Comparison of ENCODE assay signal across 16 mouse cellular contexts in the genomic region with DNA sequence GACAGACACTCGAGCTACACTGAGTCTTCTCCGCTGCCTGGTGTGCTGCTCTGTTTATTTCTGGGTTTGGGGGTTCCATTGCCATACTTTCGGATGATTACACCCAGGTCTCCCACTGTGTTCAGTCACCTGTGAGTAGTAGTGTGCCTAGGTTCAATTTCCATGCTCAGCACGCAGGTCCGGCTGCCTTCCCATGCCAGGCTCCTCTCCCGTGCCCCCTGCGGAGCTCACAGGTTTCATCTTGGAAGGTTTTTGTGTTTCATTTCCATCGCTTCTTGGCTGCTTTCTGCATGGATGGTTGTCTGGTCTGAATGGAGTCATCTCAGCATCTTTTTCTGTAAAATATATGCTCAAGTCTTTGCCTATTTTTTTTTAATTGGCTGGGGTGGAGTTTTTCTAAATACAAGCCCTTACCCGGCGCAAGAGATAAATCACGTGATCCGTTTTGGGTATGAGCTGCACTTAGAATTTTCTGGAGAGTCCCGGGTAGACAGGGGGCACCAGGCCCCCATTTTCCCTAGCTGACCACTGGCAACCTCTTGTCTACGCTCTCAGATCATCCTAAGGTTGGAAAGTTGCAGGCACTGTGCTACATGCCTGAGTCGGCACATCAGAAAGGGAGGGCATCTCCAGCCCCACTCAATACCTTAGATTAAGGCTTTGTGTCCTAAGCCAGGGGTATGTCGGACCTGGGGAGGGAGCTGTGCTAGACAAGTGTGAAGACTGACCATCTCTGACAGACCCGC. TPM values are rescaled to one million over a fixed set of nuclear protein-coding genes. Genes with fewer than 3 reads are reported as not detected.
DNase-seq lines count a peak whose midpoint lies in the region.
"Had no signal": no experiment of that assay in that cellular context is flagged by ENCODE, and none has a peak within 500 bp of the region (broad histone marks: within the 10 kb centered on the region; RNA-seq: fewer than 3 reads in every experiment).

No protein-coding gene starts in this region.

- intact Hi-C loops in left cerebral cortex, postnatal 4 days (cut with DNase I), result no loop called here
- intact Hi-C loops in left cerebral cortex, postnatal 25 days (cut with DNase I), result no loop called here

- DNase-seq in left cerebral cortex, postnatal 4 days, result peak; percentile 43
- no peak for DNase-seq in left cerebral cortex, postnatal 25 days (ENCODE audit: low spot score in 2 of 2)
- DNase-seq in cerebellum, adult 18-20 months, result peak; percentile 95 to 97
- DNase-seq in cerebellum, adult 9-11 months, result peak; percentile 99
- peak; percentile 96 to 97 for DNase-seq in cerebellum, postnatal 36 days
- no peak for DNase-seq in right cerebral cortex, postnatal 10 days (ENCODE audit: low spot score in 2 of 2)
- no peak for DNase-seq in layer of hippocampus, adult 11-12 months (ENCODE audit: low spot score)
- no peak for DNase-seq in natural killer cell, adult 2 months (ENCODE audit: low spot score in 2 of 2)
- DNase-seq: adrenal gland, postnatal 14 days; gastrocnemius, adult 2 months; gastrocnemius, postnatal 25 days had no signal

RNA-seq across cellular contexts. Expression of gene Zdhhc25, which starts 4.7 kb away (rescaled TPM):
- total RNA-seq in left cerebral cortex, postnatal 4 days (2021), result not detected
- not detected for total RNA-seq in left cerebral cortex, postnatal 25 days (2021)
- total RNA-seq: adrenal gland, adult 18-20 months; adrenal gland, postnatal 14 days; gastrocnemius, adult 2 months; gastrocnemius, postnatal 25 days; granulocyte monocyte progenitor cell, adult 5-6 weeks; heart, adult 8-10 months; heart, postnatal 25 days; MEL had no signal

Comparison
In these comparisons a context has a peak if more than half of its experiments do, and no peak if none do; other contexts are left out.
1. DNase-seq: peak in left cerebral cortex, postnatal 4 days (single experiment), cerebellum, adult 18-20 months (2 of 2), cerebellum, adult 9-11 months (single experiment) and cerebellum, postnatal 36 days (2 of 2); none in left cerebral cortex, postnatal 25 days (0 of 2), right cerebral cortex, postnatal 10 days (0 of 2), layer of hippocampus, adult 11-12 months (single experiment) and natural killer cell, adult 2 months (0 of 2).